Mouse (Mus musculus) brain, embryonic 18.5 days (tissue): ENCODE data around the gene Dxo.
"Not testable (repeated sequence)": the region's sequence is repeated elsewhere in the genome, so short reads cannot be mapped to it uniquely, and the experiment has no call there.

Experiments
- DNase-seq: peaks from one replicate; pipeline ENCODE4 v3.0.0-alpha.2; 2012; ENCODE audit warnings: low read depth, low spot score

Gene Dxo

DNA sequence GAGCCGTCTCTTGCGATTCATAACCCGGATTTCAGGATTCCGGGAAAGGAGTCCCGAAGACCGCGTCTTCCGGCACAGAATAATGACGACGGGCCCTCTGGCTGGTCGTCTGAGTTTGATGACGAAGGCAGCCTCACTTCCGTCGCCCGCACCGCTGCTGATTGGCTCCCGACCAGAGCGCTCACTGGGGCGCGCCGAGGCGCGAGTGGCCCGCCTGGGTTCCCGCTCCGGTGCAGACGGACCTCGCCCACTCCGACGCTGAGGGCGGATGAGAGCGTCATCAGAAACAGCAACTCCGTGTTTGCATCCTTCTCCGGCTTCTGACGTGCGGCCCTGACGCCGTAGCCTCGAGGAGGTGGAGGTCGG lies at the start of gene Dxo, which contains the start of gene Stk19:
Dxo (plus strand) TSS at position 164 of the 366 bp plus-strand sequence.
Stk19 (minus strand) TSS at position 90 of the 366 bp plus-strand sequence.
- peak; percentile 93 for DNase-seq

DNA sequence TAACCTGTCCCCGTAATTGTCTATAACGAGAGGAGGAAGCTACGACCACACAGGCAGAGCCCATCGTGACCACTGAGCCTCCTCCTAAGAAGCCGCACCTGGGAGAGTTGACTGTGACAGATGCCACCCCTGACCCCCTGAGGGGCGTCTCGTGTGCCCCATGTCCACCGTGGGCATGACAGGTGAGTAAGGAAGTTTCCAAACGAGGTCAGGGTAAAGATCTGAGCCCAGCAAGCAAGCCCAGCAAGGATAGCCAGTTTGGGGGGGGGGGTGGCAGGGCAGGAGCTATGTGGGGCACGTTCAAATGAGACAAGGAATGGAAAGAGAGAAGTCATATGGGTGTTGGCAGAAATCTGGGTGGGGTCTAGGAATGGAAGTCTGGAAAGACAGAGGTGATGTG lies 41.8 kb upstream of the Dxo start:
- no peak for DNase-seq

DNA sequence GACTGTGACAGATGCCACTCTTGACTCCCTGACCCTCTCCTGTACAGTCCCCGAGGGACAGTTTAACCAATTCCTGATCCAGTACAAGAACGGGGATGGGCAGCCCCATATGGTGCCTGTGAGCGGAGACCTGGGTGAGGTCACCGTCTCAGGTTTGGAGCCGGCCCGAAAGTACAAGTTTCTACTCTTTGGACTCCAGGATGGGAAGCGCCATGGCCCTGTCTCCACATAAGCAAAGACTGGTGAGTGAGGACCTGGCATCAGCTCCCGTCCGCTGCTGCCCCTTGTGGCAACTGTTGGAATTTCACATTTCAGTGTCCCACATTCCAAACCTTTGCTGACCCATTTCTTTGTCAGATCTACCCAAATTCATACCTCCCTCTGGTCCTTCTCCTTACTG lies 41.2 kb upstream of the Dxo start:
- no peak for DNase-seq

DNA sequence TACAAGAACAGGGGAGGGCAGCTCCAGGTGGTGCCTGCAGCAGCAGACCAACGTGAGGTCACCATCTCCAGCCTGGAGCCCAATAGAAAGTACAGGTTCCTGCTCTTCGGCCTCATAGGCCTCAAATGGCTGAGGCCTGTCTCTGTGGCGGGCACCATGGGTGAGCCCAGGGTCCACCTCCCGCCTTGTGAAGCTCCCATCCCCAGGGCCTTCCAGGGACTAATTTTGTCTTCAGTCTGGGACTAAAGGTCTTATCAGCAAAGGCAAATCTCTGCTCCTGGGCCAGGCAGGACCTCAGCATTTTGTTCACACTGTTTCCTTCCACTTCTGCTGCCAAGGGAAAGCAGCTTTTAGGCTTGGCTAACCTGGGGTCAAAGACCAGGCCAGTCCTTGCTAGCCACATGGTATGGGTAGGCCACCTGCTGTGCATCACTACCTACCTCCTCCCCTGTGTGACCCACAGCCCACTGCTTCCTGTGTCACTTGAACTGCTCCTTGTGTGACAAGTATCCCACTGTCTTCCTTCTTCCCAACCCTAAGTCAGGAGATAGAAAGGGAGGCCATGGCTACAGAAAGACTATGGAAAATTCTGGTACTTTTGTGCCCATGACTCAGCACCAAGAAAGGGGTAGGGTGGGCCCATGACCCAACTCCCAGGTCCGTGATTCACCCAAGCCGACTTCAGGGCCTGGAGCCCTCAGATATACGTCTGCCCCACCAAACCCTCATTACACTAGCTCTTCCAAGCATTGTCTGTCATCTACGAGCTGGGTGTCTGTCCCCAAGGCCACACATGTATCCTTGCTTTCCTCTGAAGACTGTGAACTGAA lies 40.3 kb upstream of the Dxo start:
- no peak for DNase-seq

DNA sequence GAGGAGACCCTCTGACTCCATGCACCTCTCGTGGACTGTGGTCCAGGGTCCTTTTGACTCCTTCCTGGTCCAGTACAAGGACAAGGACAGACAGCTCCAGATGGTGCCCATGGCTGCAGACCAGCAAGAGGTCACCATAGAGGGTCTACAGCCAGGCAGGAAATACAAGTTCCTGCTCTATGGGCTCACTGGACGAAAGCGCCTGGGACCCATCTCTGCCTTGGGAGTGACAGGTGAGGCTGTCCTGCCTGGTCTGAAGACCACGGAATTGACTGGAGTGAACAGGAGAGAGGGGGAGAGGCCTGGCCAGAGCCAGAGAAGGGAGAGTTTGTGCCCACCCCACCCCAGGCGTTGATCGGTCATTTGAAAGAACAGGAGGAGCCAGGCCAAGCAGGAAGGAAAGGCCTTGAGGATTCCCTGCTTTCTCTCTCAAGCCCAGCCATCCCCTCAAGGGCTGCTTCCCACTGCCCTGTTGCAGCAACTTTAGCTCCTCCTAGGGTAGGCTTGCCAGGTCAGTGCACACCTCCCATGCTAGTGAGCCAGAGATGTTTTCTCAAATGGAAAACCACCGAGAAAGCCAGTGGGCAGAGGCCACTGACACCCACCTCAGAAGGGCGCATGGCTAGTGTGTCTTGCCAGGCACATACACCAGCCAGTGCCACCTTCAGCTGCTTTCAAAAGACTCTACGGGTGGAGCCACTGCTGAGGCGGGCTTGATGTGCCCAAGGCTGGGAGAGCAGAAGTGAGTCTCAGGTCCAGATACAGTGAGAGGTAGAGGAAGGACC lies 39.4 kb upstream of the Dxo start:
- DNase-seq: not testable (repeated sequence)

DNA sequence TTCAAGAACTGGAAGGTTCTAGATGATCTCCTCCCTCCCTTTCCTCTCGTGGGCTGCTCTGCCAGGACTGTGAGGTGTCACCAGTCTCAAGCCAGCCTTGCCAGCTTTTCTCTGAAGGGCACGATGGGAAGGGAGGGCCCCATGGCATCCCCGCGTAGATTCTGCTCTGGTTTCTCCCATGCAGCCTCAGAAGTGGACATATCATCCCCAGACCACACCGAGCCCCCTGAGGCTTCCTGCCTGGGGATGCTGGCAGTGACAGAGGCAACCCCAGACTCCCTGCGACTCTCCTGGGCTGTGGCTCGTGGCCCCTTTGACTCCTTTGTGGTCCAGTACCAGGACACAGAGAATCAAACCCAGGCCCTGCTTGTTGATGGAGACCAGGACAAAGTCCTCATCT lies 38.7 kb upstream of the Dxo start:
- DNase-seq: not testable (repeated sequence)

DNA sequence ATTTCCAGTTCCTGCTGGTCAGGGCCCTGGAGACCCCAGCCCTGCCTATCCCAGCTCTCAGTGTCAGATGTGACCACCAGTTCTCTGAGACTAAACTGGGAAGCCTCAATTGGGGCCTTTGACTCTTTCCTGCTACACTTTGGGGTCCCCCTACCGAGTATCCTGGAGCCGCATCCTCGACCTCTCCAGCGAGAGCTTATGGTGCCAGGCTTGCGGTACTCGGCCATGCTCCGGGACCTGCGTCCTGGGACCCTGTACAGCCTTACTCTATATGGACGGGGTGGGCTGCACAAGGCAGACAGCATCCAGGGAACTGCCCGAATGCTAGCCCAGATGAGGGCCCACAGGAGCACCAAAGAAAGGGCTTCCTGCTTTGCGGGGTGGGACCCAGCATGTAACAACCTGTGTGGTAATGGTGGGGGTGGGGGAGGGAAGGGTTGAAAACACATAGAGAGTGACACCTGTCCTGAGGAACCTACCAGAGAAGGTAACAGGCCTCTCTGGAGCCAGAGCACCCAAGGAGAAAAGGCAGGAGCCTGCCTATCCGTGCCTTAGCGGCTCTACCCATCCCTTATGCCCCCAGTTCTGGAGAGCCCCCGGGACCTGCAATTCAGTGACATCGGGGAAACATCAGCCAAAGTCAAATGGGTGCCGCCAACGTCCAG lies 37.8 kb upstream of the Dxo start:
- no peak for DNase-seq

DNA sequence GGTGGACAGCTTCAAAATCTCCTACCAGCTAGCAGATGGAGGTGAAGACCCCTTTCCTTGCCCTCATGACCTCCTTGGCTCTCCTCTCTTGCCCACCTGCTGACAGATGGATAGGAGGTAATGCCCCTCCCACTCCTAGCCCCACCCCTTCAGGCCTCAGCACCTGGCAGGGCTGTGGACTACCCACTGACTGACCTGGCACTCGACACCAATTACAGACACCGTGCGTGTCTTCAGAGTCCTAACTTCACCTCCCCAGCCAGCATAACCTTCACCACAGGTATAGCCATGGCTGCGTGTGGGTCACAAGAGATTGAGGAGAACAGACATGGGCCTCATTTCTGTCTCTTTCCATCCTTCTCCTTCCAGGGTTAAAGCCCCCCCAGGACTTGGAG lies 37.3 kb upstream of the Dxo start:
- no peak for DNase-seq

DNA sequence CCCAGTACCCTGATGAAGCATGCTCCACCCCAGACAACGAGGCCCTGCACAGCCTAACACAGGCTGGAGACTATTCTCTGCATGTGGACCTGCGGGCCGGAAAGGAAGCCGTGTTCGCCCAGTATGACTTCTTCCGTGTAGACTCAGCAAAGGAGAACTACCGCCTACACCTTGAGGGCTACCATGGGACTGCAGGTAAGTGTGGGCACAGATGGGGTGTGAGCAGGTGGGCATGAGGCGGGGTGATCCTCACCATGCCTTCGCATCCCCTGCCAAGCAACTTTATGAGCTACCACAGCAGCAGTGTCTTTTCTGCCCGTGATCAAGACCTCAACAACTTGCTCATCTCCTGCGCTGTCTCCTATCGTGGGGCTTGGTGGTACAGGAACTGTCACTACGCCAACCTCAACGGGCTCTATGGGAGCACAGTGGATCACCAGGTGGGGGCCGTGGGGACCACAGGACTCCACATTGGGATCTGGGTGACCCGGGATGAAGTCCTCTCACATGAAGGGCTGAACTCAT lies 36.0 kb upstream of the Dxo start:
- not testable (repeated sequence) for DNase-seq

DNA sequence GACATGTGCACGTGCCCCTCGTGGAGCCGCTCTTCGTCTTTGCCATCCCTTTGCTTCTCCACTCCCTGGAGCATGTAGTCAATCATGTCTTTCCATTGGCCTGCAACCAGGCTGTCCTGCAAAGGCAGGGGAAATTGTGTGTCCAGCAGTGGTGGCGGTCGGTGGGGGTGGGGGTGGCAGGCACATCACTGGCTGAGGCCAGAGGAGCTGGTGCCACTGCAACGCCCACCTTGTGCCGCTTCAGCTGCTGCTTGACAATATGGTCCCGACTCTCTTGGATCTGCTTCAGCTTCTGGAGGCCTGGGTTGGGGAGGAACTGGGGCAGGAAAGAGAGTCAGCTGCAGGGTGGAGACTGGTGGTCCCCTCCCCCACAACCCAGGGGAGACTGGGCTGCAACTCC lies 34.1 kb upstream of the Dxo start:
- DNase-seq: not testable (repeated sequence)

DNA sequence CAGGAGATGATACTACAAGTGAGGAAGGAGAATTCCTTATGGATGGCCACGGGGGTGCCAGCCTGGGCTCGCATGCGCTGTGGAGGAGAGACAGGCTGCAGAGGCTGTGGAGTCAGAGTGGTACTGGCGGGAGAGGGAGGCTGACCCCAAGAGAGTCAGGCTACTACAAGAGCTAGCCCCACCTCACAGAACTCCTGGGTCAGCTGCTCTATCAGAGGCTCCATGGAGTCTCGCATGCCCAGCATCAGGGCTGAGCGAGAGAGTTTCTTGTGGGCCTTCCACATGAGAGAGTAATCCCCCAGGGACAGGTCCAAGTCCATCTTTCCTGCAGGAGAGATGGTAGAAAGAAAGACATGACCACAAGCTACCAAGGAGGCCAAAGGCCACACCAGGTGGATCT lies 33.5 kb upstream of the Dxo start:
- not testable (repeated sequence) for DNase-seq

DNA sequence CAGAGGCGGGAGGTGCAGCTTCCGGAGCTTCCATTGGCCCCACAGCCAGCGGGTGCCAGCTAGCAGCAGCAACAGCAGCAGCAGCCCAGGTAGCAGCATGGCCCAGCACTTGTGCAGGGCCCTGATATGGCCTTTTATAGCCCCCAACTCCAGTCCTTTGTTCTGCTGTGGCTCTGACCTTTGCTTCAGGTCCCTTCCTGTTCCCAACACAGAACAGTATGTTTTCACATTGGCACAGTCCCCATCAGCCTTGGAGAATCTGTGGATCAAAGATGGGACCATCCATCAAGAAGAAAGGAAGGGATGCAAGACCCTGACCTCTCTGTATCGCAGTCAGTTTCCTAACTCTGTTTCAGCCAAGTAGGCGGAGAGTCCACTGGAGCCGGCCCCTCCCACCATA lies 32.5 kb upstream of the Dxo start, which contains the start of gene Cyp21a1:
Cyp21a1 (minus strand) TSS at position 261 of the 400 bp plus-strand sequence.
- DNase-seq: not testable (repeated sequence)

DNA sequence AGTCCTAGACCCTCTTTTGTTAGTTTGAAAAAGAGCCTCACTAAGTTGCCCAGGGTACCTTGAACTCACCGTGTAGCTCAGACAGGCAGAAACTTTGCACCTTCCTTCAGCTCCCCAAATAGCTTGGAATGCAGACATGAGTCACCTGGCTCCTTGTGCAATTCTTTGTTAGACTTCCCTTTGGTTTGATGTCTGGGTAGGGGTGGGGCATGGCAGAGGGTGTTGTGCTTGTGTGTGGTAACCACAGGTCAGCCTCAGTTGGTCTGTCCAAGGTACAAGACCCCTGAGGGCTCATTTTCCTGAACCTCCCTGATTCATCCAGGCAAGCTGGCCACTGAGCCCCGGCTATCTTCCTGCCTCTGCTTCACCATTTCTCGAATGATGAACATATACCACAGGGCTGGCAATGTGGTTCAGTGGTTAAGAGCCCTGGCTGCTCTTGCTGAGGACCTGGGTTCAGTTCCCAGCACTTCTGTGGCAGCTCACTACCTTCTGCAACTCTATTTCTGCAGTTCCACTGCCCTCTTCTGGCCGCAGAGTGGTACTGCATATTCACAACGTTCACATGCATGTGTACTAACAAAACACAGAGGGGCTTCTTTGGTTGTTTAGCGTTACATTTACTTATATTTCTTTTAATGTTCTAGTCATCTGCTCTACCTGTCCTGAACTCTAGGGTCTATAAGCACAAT lies 31.8 kb upstream of the Dxo start:
- no peak for DNase-seq

DNA sequence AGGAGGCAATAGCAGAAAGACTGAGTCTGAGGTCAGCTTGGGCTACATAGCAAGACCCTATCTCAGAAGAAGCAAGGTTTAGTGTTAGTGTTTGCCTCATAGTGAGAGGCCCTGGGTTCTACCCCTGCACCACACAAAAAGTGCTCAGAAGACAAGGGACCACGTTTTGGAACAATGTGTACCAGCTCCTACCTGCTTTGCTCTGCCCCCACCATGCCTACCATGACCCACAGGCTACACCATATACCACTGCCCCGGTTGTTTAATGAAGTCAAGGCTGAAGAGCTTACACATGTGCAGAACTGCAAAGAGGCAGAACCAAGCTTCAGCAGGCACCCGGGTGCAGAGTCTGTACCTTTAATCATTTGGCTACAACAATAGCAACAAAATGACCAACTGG lies 29.6 kb upstream of the Dxo start:
- no peak for DNase-seq

DNA sequence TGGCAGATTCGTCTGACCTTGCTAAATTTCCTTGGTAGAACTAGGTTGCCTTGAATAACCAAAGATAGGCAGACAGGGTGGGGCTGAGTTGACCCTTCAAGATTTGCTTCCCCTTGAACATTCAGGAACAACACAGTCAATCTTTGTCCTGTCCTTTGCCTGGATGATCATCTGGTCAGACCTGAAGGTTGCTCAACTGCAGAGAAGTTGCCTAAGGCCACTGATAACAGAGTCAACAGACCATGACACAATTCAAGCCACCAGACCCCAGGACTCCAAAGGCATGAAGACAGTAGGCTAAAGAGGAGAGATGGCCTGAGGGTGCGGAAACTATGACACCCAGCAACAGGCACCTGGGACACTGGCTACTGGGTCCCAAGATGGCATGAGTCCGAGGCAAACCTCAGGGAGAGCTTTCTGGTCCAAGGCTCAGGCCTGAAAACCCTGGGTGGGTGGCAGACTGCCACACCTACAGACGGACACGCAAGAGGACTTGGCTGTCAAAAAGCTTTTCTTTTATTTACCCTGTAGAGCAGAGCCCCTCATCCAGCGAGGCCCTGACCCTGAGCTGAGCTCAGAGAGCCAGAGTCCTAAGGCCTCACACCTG lies 28.1 kb upstream of the Dxo start:
- DNase-seq: no peak

DNA sequence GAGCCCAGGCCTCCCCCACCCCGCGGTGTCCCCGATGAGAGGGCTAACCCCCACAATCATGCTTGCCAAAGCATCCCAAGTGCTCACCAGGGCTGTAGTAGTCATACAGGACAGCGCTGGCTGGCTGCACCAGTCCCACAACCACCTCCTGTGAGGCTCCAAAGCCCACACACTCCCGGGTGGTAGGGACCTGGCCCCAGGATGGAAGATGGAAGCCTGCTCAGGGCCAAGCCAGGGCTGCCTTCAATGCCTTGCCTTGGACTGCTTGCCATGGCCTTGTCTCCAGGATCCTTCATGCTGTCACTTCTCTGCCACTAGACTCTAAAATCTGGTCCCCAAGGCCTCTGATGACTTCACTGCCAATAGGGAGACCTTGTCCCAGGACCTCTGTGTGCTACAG lies 26.4 kb upstream of the Dxo start:
- DNase-seq: not testable (repeated sequence)

DNA sequence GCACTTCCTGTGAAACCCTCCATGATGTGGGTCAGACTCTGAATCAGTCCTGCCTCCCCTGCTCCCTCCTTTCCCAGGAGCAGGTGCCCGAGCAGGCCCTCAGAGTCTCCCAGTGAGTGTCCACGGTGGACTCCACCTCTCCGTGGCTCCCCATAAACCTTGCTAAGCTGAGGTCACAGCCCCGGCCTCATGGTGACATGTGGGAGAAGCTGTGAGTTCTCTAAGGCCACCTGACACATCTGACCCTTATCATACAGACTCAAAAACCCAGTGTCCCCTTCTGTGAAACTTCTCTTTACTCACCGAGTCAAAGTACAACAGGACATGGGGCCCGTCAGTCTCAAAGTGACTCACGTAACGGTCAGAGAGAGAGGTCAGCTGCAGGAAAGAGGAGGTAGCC lies 26.0 kb upstream of the Dxo start:
- not testable (repeated sequence) for DNase-seq

DNA sequence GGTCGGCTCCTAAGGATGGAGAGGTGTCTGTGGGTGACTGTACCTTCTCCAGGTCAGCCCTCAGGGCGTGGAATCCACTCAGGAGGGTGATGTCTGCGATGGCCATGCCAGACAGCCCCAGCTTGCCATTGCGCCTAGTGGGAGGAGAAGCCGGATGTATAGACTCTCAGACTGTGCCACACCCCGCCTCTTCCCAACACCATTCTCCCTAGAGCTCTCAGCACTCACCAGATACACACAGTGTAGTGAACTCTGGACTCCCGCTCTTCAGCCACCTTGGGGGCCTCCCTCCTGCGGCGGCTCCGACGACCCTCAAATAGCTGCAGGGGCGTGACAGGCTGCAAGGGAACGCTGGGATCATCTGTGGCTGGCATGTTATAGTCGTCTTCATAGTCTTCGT lies 25.5 kb upstream of the Dxo start:
- no peak for DNase-seq

DNA sequence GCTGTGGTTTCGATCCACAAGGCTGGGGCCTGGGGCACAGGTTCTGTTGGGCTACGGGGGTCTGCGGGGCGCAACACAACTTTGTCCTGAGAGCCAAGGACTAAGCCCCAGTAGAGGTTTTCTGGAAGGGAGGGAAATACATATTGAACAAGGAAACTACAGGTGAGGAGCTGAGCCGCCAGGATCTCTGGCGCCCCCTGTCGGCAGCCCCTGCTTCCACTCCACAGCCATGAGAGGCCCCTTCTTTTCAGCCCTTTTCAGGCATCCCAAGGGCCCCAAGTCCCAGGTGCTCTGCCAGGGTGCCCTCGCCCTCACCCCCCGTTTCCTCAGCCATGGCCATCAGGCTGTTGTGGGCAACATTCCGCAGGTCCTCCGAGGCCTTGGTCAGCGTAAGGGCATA lies 23.1 kb upstream of the Dxo start:
- not testable (repeated sequence) for DNase-seq

DNA sequence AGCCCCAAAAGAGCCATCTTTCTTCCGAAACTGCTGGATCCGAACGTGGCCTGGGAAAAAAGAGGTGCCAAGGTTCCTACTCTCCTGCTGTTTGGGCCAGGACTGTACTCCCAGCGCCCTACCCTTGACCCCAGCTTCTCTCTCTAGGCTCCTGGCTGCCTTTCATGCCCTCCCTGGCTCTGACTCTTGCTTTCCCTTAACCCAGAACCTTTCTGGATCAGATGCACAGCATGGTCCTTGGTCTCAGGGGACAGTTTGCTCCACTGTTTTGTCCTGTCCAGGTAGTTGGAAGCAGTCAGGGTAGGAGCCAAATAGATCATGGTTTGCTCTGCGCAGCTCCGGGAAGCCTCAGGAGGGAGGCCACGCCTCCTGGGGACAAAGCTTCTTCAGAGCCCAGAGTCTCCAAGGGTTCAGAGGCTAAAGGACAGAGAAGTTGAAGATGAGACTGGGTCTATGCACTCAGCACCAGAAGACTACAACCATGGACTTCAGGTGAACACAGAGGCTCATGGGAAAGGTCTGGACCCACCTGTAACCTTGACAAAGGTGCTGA lies 21.9 kb upstream of the Dxo start:
- no peak for DNase-seq

DNA sequence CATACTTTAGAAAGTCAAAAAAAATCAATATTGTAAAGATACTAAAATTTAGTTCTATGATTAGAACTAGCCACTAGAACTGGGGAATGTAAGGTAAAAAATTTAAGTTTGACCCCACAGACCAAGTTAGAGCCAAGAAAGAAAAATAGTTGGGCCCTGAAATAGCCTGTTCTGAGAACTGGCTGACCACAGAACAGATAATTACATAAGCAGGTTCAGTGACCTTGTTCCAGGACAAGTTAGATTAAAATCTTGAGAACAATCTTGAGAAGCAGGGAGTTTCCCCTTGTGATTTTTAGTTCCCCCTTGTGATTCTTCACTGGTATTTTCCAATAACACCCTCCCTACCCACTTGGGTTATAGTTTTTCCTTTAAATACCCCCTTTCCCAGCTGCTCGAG lies 6.0 kb upstream of the Dxo start:
- not testable (repeated sequence) for DNase-seq
